Mouse (Mus musculus): ENCODE results near the gene Cyp2c65. TPM values are rescaled to one million over a fixed set of nuclear protein-coding genes. Genes with fewer than 3 reads are reported as not detected.
"Not testable (repeated sequence)": the region's sequence is repeated elsewhere in the genome, so short reads cannot be mapped to it uniquely, and the experiment has no call there.

The Cyp2c65 gene
- not detected in 2 replicates for polyA plus RNA-seq (2014; fragmentation: Nextera tagmentation; extraction: Ambion mirVana)

DNA sequence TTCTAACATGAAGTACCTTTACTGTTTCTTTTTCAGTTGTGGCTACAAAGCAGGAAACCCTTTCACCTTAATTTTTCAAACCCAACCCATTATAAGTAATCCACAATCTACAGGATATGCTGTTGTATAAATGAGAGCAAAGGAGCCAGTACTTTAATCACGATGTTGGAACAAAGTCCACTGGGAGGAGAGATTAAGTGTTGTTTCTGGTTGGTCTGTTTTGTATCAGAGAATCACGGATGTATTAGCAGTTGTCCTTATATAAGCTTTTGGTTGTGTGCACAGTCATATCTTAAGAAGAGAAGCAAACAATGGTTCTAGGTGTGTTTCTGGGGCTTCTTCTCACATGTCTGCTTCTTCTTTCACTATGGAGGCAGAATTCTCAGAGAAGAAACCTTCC is at the start of gene Cyp2c65:
Gene Cyp2c65 (plus strand): TSS at position 297 of the 400 bp plus-strand sequence.
- Histone ChIP-seq H3K9ac (no peak within 1 kb of the TSS), H3K27me3 (ENCODE audit: control insufficient read depth, insufficient read depth, low read length) (no peaks in the 10 kb centered on the region), H3K27ac (no peak within 1 kb of the TSS), H3K36me3 (replicated peaks; ENCODE audit: control insufficient read depth, insufficient read depth) (no peaks in the 10 kb centered on the region), H3K4me1 (replicated peaks; ENCODE audit: control insufficient read depth, insufficient read depth, low read length) (no peaks in the 10 kb centered on the region), H3K4me3 (replicated peaks; ENCODE audit: low read length) (no peak within 1 kb of the TSS), H3K4me2 (replicated peaks) (no peak within 1 kb of the TSS), H3K9me3 (ENCODE audit: control insufficient read depth, low read length) (no peaks in the 10 kb centered on the region)
- ATAC-seq (ENCODE audit: low FRiP score) (no peak), DNase-seq (ENCODE audit: low spot score) (no peak)
- WGBS = 72% methylated on average over 2 of the region's 2 CpGs

DNA sequence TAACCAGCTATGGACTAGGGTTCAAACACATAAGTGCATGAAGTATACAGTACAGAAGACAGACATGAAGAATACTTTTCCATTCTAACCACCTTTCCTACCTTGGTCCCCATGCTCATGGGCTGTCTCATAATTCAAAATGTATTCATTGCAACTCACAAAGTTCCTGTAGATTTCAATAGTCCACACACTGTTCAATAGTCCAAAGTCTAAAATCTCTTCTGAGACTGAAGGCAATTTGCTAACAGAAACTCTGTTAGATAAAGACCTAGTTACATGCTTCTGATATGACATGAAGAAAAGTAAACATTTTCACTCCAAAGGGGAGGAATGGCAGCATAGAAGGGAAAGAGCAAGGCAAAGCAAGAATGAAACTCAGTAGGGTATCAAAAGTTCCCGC is 2.9 kb upstream of the Cyp2c65 start:
- Histone ChIP-seq H3K27me3 (ENCODE audit: control insufficient read depth, insufficient read depth, low read length) (no peaks in the 10 kb centered on the region), H3K4me3 (replicated peaks; ENCODE audit: low read length) (no peak overlapping the region), H3K4me2 (replicated peaks) (no peak overlapping the region), H3K9me3 (ENCODE audit: control insufficient read depth, low read length) (no peaks in the 10 kb centered on the region), H3K27ac (no peak overlapping the region), H3K9ac (no peak overlapping the region), H3K4me1 (replicated peaks; ENCODE audit: control insufficient read depth, insufficient read depth, low read length) (no peaks in the 10 kb centered on the region), H3K36me3 (replicated peaks; ENCODE audit: control insufficient read depth, insufficient read depth) (no peaks in the 10 kb centered on the region)
- DNase-seq (ENCODE audit: low spot score) (no peak), ATAC-seq (ENCODE audit: low FRiP score) (no peak)
- 90% methylated on average over 1 of the region's 1 CpGs for WGBS

DNA sequence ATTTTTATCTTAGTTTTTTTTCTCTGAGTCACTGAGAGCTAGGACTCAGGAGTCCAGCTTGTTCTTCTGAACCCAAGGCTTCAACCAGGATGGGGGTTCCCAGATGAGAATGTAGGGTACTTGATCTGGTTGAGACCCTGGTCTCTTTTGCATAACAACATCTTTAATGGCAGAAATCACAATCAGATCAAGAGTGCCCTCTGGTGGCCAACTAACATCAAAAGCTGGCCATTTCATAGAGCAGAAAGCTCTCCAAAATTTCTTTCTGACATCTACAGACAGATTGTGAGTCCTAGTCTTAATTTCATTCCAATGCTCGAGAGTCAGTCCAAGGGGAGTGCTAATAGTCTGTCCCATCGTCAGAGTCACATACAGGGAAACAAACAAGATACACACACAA is 38.0 kb downstream of the Cyp2c65 start:
- DNase-seq (ENCODE audit: low spot score); H3K4me3 ChIP-seq (replicated peaks; ENCODE audit: low read length); H3K9ac ChIP-seq; H3K36me3 ChIP-seq (replicated peaks; ENCODE audit: control insufficient read depth, insufficient read depth); H3K9me3 ChIP-seq (ENCODE audit: control insufficient read depth, low read length); H3K27me3 ChIP-seq (ENCODE audit: control insufficient read depth, insufficient read depth, low read length); ATAC-seq (ENCODE audit: low FRiP score); H3K4me1 ChIP-seq (replicated peaks; ENCODE audit: control insufficient read depth, insufficient read depth, low read length); H3K4me2 ChIP-seq (replicated peaks); H3K27ac ChIP-seq: not testable (repeated sequence)
- WGBS = 69% methylated on average over 2 of the region's 2 CpGs

DNA sequence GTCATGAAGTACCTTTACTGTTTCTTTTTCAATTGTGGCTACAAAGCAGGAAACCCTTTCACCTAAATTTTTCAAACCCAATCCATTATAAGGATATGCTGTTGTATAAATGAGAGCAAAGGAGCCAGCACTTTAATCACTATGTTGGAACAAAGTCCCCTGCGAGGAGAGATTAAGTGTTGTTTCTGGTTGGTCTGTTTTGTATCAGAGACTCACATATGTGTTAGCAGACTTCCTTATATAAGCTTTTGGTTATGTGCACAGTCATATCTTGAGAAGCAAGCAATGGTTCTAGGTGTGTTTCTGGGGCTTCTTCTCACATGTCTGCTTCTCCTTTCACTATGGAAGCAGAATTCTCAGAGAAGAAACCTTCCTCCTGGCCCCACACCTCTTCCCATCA is 52.8 kb downstream of the Cyp2c65 start, which contains the start of gene Cyp2c66:
Gene Cyp2c66 (plus strand): TSS at position 255 of the 400 bp plus-strand sequence.
- Histone ChIP-seq H3K9me3 (ENCODE audit: control insufficient read depth, low read length) (0 out of 2 replicates have a peak, but pooled peaks cover 3% of the 10 kb centered on the region), H3K4me2 (replicated peaks) (no peak within 1 kb of the TSS), H3K36me3 (replicated peaks; ENCODE audit: control insufficient read depth, insufficient read depth) (no peaks in the 10 kb centered on the region), H3K27me3 (ENCODE audit: control insufficient read depth, insufficient read depth, low read length) (no peaks in the 10 kb centered on the region), H3K27ac (no peak within 1 kb of the TSS), H3K4me1 (replicated peaks; ENCODE audit: control insufficient read depth, insufficient read depth, low read length) (no peaks in the 10 kb centered on the region), H3K9ac (no peak within 1 kb of the TSS), H3K4me3 (replicated peaks; ENCODE audit: low read length) (no peak within 1 kb of the TSS)
- 75% methylated on average over 1 of the region's 1 CpGs for WGBS
- ATAC-seq (ENCODE audit: low FRiP score) = no peak
- DNase-seq (ENCODE audit: low spot score) = no peak

Other genes with a start within 250 kb of the Cyp2c65 start
- gene Noc3l, start 241.8 kb upstream of the Cyp2c65 start, polyA plus RNA-seq (2014; fragmentation: Nextera tagmentation; extraction: Ambion mirVana) = 5.2 and 5.3 TPM in 2 replicates
- 8.8 and 9.5 TPM in 2 replicates for gene Tbc1d12, start 224.4 kb upstream of the Cyp2c65 start, polyA plus RNA-seq (2014; fragmentation: Nextera tagmentation; extraction: Ambion mirVana)
- 9.1 and 10.9 TPM in 2 replicates for gene Hells, start 130.1 kb upstream of the Cyp2c65 start, polyA plus RNA-seq (2014; fragmentation: Nextera tagmentation; extraction: Ambion mirVana)
- not detected in 2 replicates for gene Cyp2c55, start 54.0 kb upstream of the Cyp2c65 start, polyA plus RNA-seq (2014; fragmentation: Nextera tagmentation; extraction: Ambion mirVana)
- not detected in 2 replicates for gene Cyp2c66, start 52.9 kb downstream of the Cyp2c65 start, polyA plus RNA-seq (2014; fragmentation: Nextera tagmentation; extraction: Ambion mirVana)
- not detected in 2 replicates for gene Cyp2c29, start 208.4 kb downstream of the Cyp2c65 start, polyA plus RNA-seq (2014; fragmentation: Nextera tagmentation; extraction: Ambion mirVana)

Measured in hindbrain, embryonic 14.5 days (tissue).